9 mouse cellular contexts compared by ENCODE assay signal in genomic region chr5:53326023-53326422, GRCm38 (mm10). TPM values are rescaled to one million over a fixed set of nuclear protein-coding genes. Genes with fewer than 3 reads are reported as not detected.
DNase-seq lines count a peak whose midpoint lies in the region; ATAC-seq and TF ChIP-seq lines count a peak whose summit lies in the region.
"Had no signal": no experiment of that assay in that cellular context is flagged by ENCODE, and none has a peak within 500 bp of the region (broad histone marks: within the 10 kb centered on the region; RNA-seq: fewer than 3 reads in every experiment).

No protein-coding gene starts in this region.

- DNase-seq in WW6 (ENCODE audit: low read depth, low spot score), result peak; percentile 34
- peak; percentile 88 to 91 for DNase-seq in cerebellum, postnatal 10 days
- peak; percentile 34 to 78 for DNase-seq in frontal cortex, postnatal 10 days (ENCODE audit: low spot score in 2 of 2)
- peak; percentile 91 for DNase-seq in hindbrain, postnatal 0 days (ENCODE audit: low spot score)
- DNase-seq in layer of hippocampus, postnatal 36 days, result peak; percentile 73 to 74
- peak; percentile 75 for DNase-seq in right cerebral cortex, adult 18-20 months
- DNase-seq in urinary bladder, postnatal 36 days (ENCODE audit: low spot score in 2 of 2), result peak; percentile 53 to 82

- ATAC-seq in hindbrain, postnatal 0 days, result peak; percentile 87
- peak; percentile 97 for ATAC-seq in megakaryocyte progenitor cell, adult 5-6 weeks (replicated peaks; ENCODE audit: poor library complexity)

- no peaks in the 10 kb centered on the region for H3K36me3 ChIP-seq in hindbrain, postnatal 0 days (ENCODE audit: insufficient read depth, low read length)
- H3K36me3 ChIP-seq: stomach, embryonic 15.5 days had no signal

- no peak overlapping the region for H3K9ac ChIP-seq in hindbrain, postnatal 0 days (replicated peaks; ENCODE audit: low read length)
- H3K9ac ChIP-seq: stomach, embryonic 15.5 days had no signal

- H3K27ac ChIP-seq in hindbrain, postnatal 0 days, result no peak overlapping the region
- H3K27ac ChIP-seq: stomach, embryonic 15.5 days had no signal

- no peaks in the 10 kb centered on the region; the same call in 1 of the 2 replicates for H3K4me1 ChIP-seq in hindbrain, postnatal 0 days (ENCODE audit: insufficient read depth, low read length)

- peak; percentile 95 for TF ChIP-seq CTCF in hindbrain, postnatal 0 days (IDR thresholded peaks at IDR 0.05; ENCODE audit: low read depth)

- 1% methylated on average over 8 of the region's 8 CpGs for WGBS in hindbrain, postnatal 0 days

- peak overlapping the region; percentile 14 for H3K4me2 ChIP-seq in hindbrain, postnatal 0 days (ENCODE audit: low read depth, low read length)
- H3K4me2 ChIP-seq: stomach, embryonic 15.5 days had no signal

- no peak overlapping the region for H3K4me3 ChIP-seq in hindbrain, postnatal 0 days (ENCODE audit: low read length)
- H3K4me3 ChIP-seq: stomach, embryonic 15.5 days had no signal

- no peaks in the 10 kb centered on the region for H3K9me3 ChIP-seq in hindbrain, postnatal 0 days (ENCODE audit: low read length)
- H3K9me3 ChIP-seq: stomach, embryonic 15.5 days had no signal

- no peaks in the 10 kb centered on the region for H3K27me3 ChIP-seq in hindbrain, postnatal 0 days (ENCODE audit: insufficient read depth, low read length)
- H3K27me3 ChIP-seq: stomach, embryonic 15.5 days had no signal

RNA-seq across cellular contexts. Expression of gene Smim20, which starts 59.1 kb away (rescaled TPM):
- total RNA-seq in hindbrain, postnatal 0 days (2014; rRNA removed), result 42.8 and 57.1 TPM in 2 replicates
- polyA plus RNA-seq in hindbrain, postnatal 0 days (2015; fragmentation: Nextera tagmentation; extraction: Ambion mirVana), result 88.3 and 94.8 TPM in 2 replicates
- 10 to 100 TPM; 39.0 to 43.9 TPM for total RNA-seq in layer of hippocampus, postnatal 36 days (2021)
- total RNA-seq in megakaryocyte progenitor cell, adult 5-6 weeks (2015), result 62.7 and 65.7 TPM in 2 replicates
- 46.7 and 56.9 TPM in 2 replicates for total RNA-seq in megakaryocyte progenitor cell, adult 5-6 weeks (2017)

Comparison
In these comparisons a context has a peak if more than half of its experiments do, and no peak if none do; other contexts are left out.
1. DNase-seq: peak in every context shown above with its lines; median percentile 91 in hindbrain, postnatal 0 days; 90 in cerebellum, postnatal 10 days; 75 in right cerebral cortex, adult 18-20 months; 74 in layer of hippocampus, postnatal 36 days; 68 in urinary bladder, postnatal 36 days; 56 in frontal cortex, postnatal 10 days; 34 in WW6.